Mouse (Mus musculus): ENCODE measurements around the gene Arhgef3. TPM values are rescaled to one million over a fixed set of nuclear protein-coding genes. Genes with fewer than 3 reads are reported as not detected.
"Not testable (repeated sequence)": the region's sequence is repeated elsewhere in the genome, so short reads cannot be mapped to it uniquely, and the experiment has no call there.

Arhgef3 gene
- polyA plus RNA-seq, 1 experiment from 2014 or later: 81.9 TPM

DNA sequence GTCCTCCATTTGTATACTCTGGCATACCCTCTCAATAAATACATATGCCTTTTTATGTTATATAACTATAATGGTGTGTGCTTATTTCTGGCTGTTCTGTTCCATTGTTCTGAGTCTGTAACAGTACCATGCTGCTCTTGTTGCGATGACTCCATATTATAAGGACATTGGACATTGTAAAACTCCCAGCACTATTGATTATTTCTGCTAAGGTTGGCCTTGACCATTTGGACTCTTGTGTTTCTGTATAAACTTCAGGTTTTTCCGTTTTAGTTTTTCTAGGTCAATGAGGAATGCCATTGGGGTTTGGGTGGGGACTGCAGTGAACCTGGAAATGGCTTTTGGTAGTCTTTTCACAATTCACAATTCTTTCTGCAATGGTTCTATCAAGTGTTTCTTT, 90.0 kb downstream of the Arhgef3 start:
- H3K4me3 ChIP-seq (ENCODE audit: inconsistent target): no peak overlapping the region
- WGBS (ENCODE audit: missing documents): 91% methylated on average over 2 of the region's 2 CpGs
- H3K27ac ChIP-seq: no peak overlapping the region
- H3K79me2 ChIP-seq (ENCODE audit: inconsistent target): no peaks in the 10 kb centered on the region
- H3K36me3 ChIP-seq (ENCODE audit: inconsistent target): no peaks in the 10 kb centered on the region

DNA sequence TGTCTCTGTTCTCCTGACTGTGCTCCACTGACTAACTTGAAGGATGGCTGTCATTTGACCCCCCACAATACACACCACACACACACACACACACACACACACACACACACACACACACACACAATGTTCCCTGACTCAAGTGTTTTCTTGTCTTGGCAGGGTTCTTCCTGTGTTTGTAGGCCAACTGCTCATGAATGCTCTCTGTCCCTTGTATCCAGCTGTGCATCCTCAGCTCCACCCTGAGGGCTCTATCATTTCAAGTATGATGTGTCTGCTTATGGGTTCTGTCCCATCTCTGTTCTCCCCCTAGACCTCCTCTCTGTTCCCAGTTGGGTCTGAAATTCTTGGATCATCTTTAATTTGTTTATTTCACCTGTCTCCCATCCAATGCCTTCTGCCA, 91.7 kb downstream of the Arhgef3 start:
- Histone ChIP-seq H3K4me3 (ENCODE audit: inconsistent target) (no peak overlapping the region), H3K79me2 (ENCODE audit: inconsistent target) (no peaks in the 10 kb centered on the region), H3K36me3 (ENCODE audit: inconsistent target) (no peaks in the 10 kb centered on the region), H3K27ac (no peak overlapping the region)

GRCm38 (mm10) chr14:27209542-27209941, 94.8 kb downstream of the Arhgef3 start:
- H3K79me2 ChIP-seq (ENCODE audit: inconsistent target): no peaks in the 10 kb centered on the region
- H3K27ac ChIP-seq: no peak overlapping the region
- H3K4me3 ChIP-seq (ENCODE audit: inconsistent target): no peak overlapping the region
- 98% methylated on average over 4 of the region's 4 CpGs for WGBS (ENCODE audit: missing documents)
- no peaks in the 10 kb centered on the region for H3K36me3 ChIP-seq (ENCODE audit: inconsistent target)

- H3K79me2 ChIP-seq (ENCODE audit: inconsistent target); H3K4me3 ChIP-seq (ENCODE audit: inconsistent target); H3K36me3 ChIP-seq (ENCODE audit: inconsistent target); H3K27ac ChIP-seq: not testable (repeated sequence)
- WGBS (ENCODE audit: missing documents): over 99% methylated on average over 8 of the region's 9 CpGs
Measured at GRCm38 (mm10) chr14:27210801-27211200, 96.1 kb downstream of the Arhgef3 start.

- H3K79me2 ChIP-seq (ENCODE audit: inconsistent target): no peaks in the 10 kb centered on the region
- no peak overlapping the region for H3K27ac ChIP-seq
- 87% methylated on average over 2 of the region's 2 CpGs for WGBS (ENCODE audit: missing documents)
- H3K36me3 ChIP-seq (ENCODE audit: inconsistent target): no peaks in the 10 kb centered on the region
- H3K4me3 ChIP-seq (ENCODE audit: inconsistent target): no peak overlapping the region
Measured at GRCm38 (mm10) chr14:27211743-27212445, 97.2 kb downstream of the Arhgef3 start.

DNA sequence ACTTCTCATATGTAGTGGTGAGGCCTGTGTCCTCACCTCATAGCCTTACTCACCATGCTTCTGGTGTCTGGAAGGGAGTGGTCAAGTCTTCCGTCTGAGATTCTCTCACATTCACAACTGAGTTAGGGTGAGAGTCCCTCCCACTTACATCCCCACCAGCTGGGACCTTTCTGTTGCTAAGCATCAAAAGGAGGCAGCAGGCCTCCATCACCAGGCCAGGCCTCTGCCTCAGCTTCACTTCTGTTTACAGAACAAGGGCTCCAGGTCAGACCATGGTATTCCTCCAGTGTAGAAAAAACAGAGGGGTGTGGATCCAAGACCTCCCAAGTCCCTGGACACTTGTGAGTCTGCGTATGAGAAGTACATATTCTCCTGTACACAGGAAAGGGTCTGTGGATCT, 99.5 kb downstream of the Arhgef3 start:
- Histone ChIP-seq H3K4me3 (ENCODE audit: inconsistent target) (no peak overlapping the region), H3K36me3 (ENCODE audit: inconsistent target) (no peaks in the 10 kb centered on the region), H3K27ac (no peak overlapping the region), H3K79me2 (ENCODE audit: inconsistent target) (no peaks in the 10 kb centered on the region)
- 90% methylated on average over 2 of the region's 2 CpGs for WGBS (ENCODE audit: missing documents)

GRCm38 (mm10) chr14:27219668-27220067, 105.0 kb downstream of the Arhgef3 start:
- Histone ChIP-seq H3K27ac (no peak overlapping the region), H3K79me2 (ENCODE audit: inconsistent target) (no peaks in the 10 kb centered on the region), H3K36me3 (ENCODE audit: inconsistent target) (no peaks in the 10 kb centered on the region), H3K4me3 (ENCODE audit: inconsistent target) (no peak overlapping the region)
- 93% methylated on average over 7 of the region's 7 CpGs for WGBS (ENCODE audit: missing documents)

DNA sequence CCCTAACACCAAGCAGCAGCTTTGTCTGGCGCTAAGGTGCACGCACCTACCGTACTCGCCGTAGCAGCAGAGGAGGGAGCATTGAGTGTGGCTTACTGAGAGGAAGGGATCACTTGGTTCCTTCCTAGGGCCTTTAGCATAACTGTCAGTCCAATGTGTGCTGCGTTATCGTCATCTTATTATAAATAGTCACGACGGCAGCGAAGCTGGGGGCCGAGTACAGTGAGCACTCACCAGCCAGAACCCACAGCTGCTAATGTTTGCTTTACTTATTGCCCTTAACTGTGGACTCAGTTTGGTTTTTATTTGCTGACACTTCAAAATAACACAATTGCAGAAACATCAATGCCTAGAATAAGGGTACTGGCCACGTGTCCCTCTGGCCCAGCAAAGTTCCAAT, 105.6 kb downstream of the Arhgef3 start:
- WGBS (ENCODE audit: missing documents): 90% methylated on average over 12 of the region's 12 CpGs
- Histone ChIP-seq H3K36me3 (ENCODE audit: inconsistent target) (no peaks in the 10 kb centered on the region), H3K4me3 (ENCODE audit: inconsistent target) (no peak overlapping the region), H3K79me2 (ENCODE audit: inconsistent target) (no peaks in the 10 kb centered on the region), H3K27ac (no peak overlapping the region)

GRCm38 (mm10) chr14:27224636-27225035, 109.9 kb downstream of the Arhgef3 start:
- WGBS (ENCODE audit: missing documents): 95% methylated on average over 7 of the region's 7 CpGs
- H3K27ac ChIP-seq: no peak overlapping the region
- no peaks in the 10 kb centered on the region for H3K79me2 ChIP-seq (ENCODE audit: inconsistent target)
- no peak overlapping the region for H3K4me3 ChIP-seq (ENCODE audit: inconsistent target)
- no peaks in the 10 kb centered on the region for H3K36me3 ChIP-seq (ENCODE audit: inconsistent target)

DNA sequence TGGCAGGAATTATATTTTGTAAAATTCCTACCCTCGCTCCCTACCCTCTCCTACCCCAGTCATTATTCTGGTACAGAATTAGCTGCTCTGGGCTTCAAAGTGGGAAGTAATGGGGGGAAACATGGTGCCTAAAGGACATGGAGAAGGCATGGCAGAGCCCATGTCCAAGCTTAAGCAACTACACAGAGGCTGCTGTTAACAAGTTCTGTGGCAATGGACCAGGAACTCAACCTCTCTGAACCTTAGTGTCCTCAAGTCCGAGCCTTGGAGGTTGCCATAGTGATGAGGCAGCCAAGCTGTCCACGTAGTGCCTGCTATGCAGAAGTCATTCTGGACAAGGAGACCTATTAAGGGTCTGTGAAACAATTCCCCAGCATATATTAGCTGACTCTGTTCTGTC, 111.6 kb downstream of the Arhgef3 start:
- no peaks in the 10 kb centered on the region for H3K79me2 ChIP-seq (ENCODE audit: inconsistent target)
- no peaks in the 10 kb centered on the region for H3K36me3 ChIP-seq (ENCODE audit: inconsistent target)
- WGBS (ENCODE audit: missing documents): 97% methylated on average over 3 of the region's 3 CpGs
- no peak overlapping the region for H3K4me3 ChIP-seq (ENCODE audit: inconsistent target)
- no peak overlapping the region for H3K27ac ChIP-seq

- no peak overlapping the region for H3K27ac ChIP-seq
- no peak overlapping the region for H3K4me3 ChIP-seq (ENCODE audit: inconsistent target)
- 88% methylated on average over 2 of the region's 2 CpGs for WGBS (ENCODE audit: missing documents)
- no peaks in the 10 kb centered on the region for H3K36me3 ChIP-seq (ENCODE audit: inconsistent target)
- no peaks in the 10 kb centered on the region for H3K79me2 ChIP-seq (ENCODE audit: inconsistent target)
Measured at GRCm38 (mm10) chr14:27228288-27228687, 113.6 kb downstream of the Arhgef3 start.

DNA sequence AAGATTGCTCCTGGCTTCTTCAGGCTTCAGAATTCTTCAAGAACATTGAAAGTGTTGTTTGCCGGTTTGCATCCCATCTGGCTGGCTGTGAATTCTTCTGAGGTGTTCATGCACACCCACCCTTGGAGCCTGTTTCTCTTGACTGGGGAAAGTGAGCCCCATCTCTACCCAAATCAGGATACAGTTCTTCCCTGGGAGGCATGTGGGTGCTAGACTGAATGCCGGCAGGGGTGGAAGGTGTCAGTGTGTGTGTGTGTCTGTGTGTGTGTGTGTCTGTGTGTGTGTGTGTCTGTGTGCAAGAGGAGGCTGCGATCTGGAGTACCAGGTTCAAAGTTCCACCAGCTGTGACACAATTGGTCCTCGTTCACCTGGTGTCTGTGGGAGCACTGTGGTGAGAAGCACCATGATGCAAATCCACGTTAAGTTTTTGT, 114.3 kb downstream of the Arhgef3 start:
- no peaks in the 10 kb centered on the region for H3K79me2 ChIP-seq (ENCODE audit: inconsistent target)

GRCm38 (mm10) chr14:27229441-27230147, 114.9 kb downstream of the Arhgef3 start:
- Histone ChIP-seq H3K27ac (no peak overlapping the region), H3K79me2 (ENCODE audit: inconsistent target) (no peaks in the 10 kb centered on the region), H3K4me3 (ENCODE audit: inconsistent target) (no peak overlapping the region), H3K36me3 (ENCODE audit: inconsistent target) (no peaks in the 10 kb centered on the region)
- WGBS (ENCODE audit: missing documents): 41% methylated on average over 16 of the region's 16 CpGs

More for the DNA sequence above, 114.3 kb downstream of the Arhgef3 start:
- Histone ChIP-seq H3K36me3 (ENCODE audit: inconsistent target) (no peaks in the 10 kb centered on the region), H3K4me3 (ENCODE audit: inconsistent target) (no peak overlapping the region), H3K27ac (no peak overlapping the region)
- 68% methylated on average over 5 of the region's 5 CpGs for WGBS (ENCODE audit: missing documents)

GRCm38 (mm10) chr14:27230262-27231022, 115.7 kb downstream of the Arhgef3 start:
- H3K27ac ChIP-seq: no peak overlapping the region
- no peaks in the 10 kb centered on the region for H3K36me3 ChIP-seq (ENCODE audit: inconsistent target)
- H3K79me2 ChIP-seq (ENCODE audit: inconsistent target): no peaks in the 10 kb centered on the region
- H3K4me3 ChIP-seq (ENCODE audit: inconsistent target): no peak overlapping the region
- 60% methylated on average over 18 of the region's 18 CpGs for WGBS (ENCODE audit: missing documents)

GRCm38 (mm10) chr14:27231506-27231905, 116.8 kb downstream of the Arhgef3 start:
- H3K79me2 ChIP-seq (ENCODE audit: inconsistent target): no peaks in the 10 kb centered on the region
- H3K4me3 ChIP-seq (ENCODE audit: inconsistent target): no peak overlapping the region
- WGBS (ENCODE audit: missing documents): 81% methylated on average over 8 of the region's 8 CpGs
- H3K27ac ChIP-seq: no peak overlapping the region
- no peaks in the 10 kb centered on the region for H3K36me3 ChIP-seq (ENCODE audit: inconsistent target)

Data from macrophage (primary cell).